Mouse (Mus musculus) brain, embryonic 14.5 days (tissue): ENCODE data around the gene Cep135. TPM values are rescaled to one million over a fixed set of nuclear protein-coding genes. Genes with fewer than 3 reads are reported as not detected.

ENCODE experiments used
- DNase-seq: peaks from one replicate; pipeline ENCODE4 v3.0.0-alpha.2; 2011; ENCODE audit warnings: low read depth
- CTCF ChIP-seq: fragments of 200-500 bp; IDR thresholded peaks from 2 replicates; pipeline ENCODE4 v1.5.1; 2012; ENCODE audit warnings: inconsistent platforms, mild to moderate bottlenecking, moderate library complexity, borderline replicate concordance; ENCODE audit not compliant: insufficient read depth, insufficient read length; ENCODE audit errors: extremely low read depth
- POLR2A ChIP-seq: fragments of 200-500 bp; IDR thresholded peaks from 2 replicates; pipeline ENCODE4 v1.6.1; 2012; ENCODE audit warnings: mild to moderate bottlenecking, inconsistent platforms, borderline replicate concordance; ENCODE audit not compliant: poor library complexity, insufficient read depth, insufficient read length, severe bottlenecking; ENCODE audit errors: extremely low read depth
- polyA plus RNA-seq: library from polyadenylated mRNA; depleted of rRNA; stranded (reverse); fragments of >200 nt; gene quantifications from 2 replicates; pipeline ENCODE4 v1.2.3, GENCODE M21; 2012; rRNA removed

The Cep135 gene
- polyA plus RNA-seq: 6.1 and 6.2 TPM in 2 replicates

- TF ChIP-seq POLR2A: peak; percentile 12; the same call in 1 of the 2 replicates
- peak; percentile 88 for TF ChIP-seq CTCF
- DNase-seq: peak; percentile 95
Measured at GRCm38 (mm10) chr5:76588551-76589283, at the start of gene Cep135. Cep135 (plus strand) TSS chr5:76588698.

DNA sequence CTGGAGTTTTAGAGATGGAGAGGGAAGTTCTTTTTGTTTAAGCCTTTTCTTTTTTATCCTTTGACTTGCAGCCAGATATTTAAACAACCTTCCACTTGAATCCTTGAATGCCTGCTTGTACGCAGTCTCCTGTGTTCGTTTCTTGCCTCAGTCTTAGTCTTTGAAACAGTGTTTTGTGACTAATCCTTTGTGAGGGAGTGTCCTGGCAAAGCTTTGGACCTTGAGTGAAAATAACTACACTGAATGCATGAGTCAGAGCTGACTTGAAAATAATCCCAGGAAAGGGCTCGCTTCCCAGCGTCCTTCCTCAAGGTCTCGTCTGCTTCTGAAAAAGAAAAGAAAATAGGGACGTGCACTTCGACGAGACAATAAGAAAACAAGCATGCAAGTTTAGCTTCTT lies 48.3 kb upstream of the Cep135 start:
- TF ChIP-seq POLR2A (no peak), CTCF (no peak)
- DNase-seq: peak; percentile 75

- TF ChIP-seq POLR2A (no peak), CTCF (peak; percentile 4; the same call in 1 of the 2 replicates)
Measured at GRCm38 (mm10) chr5:76540842-76541241, 47.7 kb upstream of the Cep135 start.

GRCm38 (mm10) chr5:76543200-76543599 lies 45.3 kb upstream of the Cep135 start:
- TF ChIP-seq CTCF (no peak), POLR2A (no peak)
- no peak for DNase-seq

More at GRCm38 (mm10) chr5:76540842-76541241, 47.7 kb upstream of the Cep135 start:
- peak; percentile 65 for DNase-seq

DNA sequence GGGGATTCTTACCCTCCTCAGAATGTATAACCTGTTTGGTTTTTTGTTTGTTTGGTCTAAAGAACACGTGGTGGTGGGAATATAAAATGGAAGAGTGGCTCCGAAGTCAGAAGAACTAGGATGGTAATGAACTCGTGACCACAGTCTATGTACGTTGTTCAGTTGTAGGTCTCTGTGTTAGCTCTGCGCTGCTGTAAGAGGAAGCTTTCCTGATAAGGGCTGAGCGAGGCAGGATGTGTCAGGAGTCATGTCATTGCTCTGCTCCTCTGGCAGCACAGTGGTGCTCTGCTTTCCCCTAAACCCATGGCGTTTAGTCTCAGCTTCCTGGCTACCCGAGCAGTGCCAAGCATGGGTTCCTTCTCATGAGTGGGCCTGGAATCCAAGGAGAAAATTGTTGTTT lies 38.1 kb upstream of the Cep135 start:
- DNase-seq: no peak
- TF ChIP-seq CTCF (no peak), POLR2A (no peak)

- DNase-seq: peak; percentile 63
- no peak for TF ChIP-seq POLR2A
- peak; percentile 84 for TF ChIP-seq CTCF
Measured at GRCm38 (mm10) chr5:76565321-76565720, 23.2 kb upstream of the Cep135 start.

DNA sequence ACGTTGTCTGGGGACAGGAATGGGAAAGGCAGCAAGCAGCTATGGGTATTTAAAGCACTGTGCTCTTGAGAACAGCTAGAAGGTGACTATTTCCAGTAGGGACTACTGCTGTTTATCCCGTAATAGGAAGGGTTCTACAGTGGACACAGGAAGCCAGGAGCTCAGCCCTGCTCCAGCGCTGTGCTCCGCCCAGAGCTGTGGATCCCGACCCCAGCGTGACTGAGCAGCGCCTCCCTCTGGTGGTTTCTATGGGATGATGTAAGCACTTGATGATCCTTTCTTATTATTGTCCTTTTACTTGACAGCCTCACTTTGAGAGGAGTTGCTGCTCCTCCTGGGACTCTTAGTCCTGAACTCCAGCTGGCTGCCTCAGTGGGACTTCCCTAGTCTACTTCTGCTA lies 14.2 kb upstream of the Cep135 start:
- no peak for DNase-seq
- TF ChIP-seq POLR2A (no peak), CTCF (no peak)

- no peak for TF ChIP-seq POLR2A
- no peak for TF ChIP-seq CTCF
- DNase-seq: no peak
Measured at GRCm38 (mm10) chr5:76577026-76577425, 11.5 kb upstream of the Cep135 start.

- DNase-seq: no peak
- TF ChIP-seq POLR2A (no peak), CTCF (no peak)
Measured at GRCm38 (mm10) chr5:76585378-76585777, 3.1 kb upstream of the Cep135 start.

DNA sequence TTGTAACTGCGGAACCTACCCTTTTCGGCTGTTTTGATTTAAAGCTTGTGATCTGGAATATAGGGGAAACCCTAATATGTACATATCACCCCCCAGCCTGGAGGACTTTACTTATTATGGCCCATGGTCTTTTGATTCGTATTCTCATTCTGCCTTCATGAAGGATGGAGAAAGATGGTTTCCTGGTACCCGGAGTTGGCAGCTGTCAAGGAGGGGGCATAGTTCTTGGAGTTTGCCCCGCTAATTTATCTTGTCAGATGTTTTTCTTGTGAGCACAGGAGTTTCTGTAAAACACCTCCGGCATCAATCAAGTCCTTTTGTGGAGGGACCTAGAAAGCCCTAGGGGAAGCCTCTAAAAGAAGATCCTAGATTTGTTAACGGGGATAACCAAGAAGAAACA lies 813 bp downstream of the Cep135 start:
- DNase-seq: no peak
- no peak for TF ChIP-seq POLR2A
- TF ChIP-seq CTCF: no peak

DNA sequence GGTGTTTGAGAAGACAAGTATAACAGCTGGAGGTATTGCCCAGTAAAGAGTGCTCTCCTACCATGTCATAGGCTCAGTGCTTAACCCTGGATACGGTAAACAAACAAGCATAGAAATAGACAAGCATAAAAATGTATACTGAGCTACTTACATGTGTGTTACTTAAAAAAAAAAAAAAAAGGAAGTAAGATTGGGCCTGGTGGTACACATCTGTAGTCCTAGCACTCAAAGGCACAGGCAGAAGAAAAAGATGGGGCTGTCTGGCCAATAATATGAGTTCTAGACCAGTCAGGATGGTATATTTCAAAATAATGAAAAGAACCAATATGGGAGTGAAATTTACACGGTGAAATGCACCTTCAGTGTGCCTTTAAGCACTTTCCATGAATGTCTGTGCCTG lies 1.5 kb downstream of the Cep135 start:
- no peak for DNase-seq
- TF ChIP-seq CTCF (no peak), POLR2A (no peak)

DNA sequence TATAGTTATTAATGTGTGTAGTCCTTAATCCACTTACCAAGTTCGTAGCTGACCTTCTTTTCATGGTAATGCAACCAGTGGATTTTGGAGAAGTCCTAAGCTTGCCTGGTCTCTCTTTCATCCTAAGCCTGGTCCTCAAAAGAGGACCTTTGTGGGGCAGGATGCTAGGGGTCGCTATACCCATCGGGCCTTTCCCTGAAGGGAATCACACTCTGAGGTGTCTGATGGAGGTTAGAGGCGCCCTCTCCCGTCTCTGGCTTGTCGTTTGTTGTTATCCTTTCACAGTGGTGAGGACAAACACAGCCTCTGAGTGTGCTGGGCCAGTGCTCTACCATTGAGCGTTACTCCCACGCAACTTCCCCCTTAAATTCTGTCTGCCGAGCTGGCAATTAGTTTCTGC lies 3.4 kb downstream of the Cep135 start:
- peak; percentile 6 for DNase-seq
- TF ChIP-seq CTCF (peak; percentile 4; the same call in 1 of the 2 replicates), POLR2A (no peak)
